Mouse (Mus musculus) heart, embryonic 16.5 days (tissue): ENCODE measurements around the gene Mmp21. TPM values are rescaled to one million over a fixed set of nuclear protein-coding genes. Genes with fewer than 3 reads are reported as not detected.
A peak's percentile ranks its signal among the peaks of the same experiment; 100 is the strongest.

Source experiments
- ATAC-seq: fragments of 200-750 bp; cut with Nextera tagmentation; replicated peaks from 2 replicates; pipeline ENCODE4 v1.8.0; 2017; ENCODE audit warnings: moderate number of reproducible peaks; ENCODE audit not compliant: insufficient read depth, low FRiP score; ENCODE audit errors: extremely low read depth
- H3K27ac ChIP-seq: fragments of 300-500 bp; sonication (generic); 2 replicates; pipeline ENCODE4 v1.5.1; 2014; ENCODE audit warnings: mild to moderate bottlenecking, low read length, control low read depth, moderate library complexity
- H3K27me3 ChIP-seq: fragments of 300-500 bp; sonication (generic); 2 replicates; pipeline ENCODE4 v1.6.1; 2014; ENCODE audit warnings: low read length, mixed read lengths; ENCODE audit not compliant: control insufficient read depth, insufficient read depth
- H3K36me3 ChIP-seq: fragments of 300-500 bp; sonication (generic); 2 replicates; pipeline ENCODE4 v1.6.1; 2014; ENCODE audit not compliant: control insufficient read depth, insufficient read depth
- H3K4me1 ChIP-seq: fragments of 300-500 bp; sonication (generic); 2 replicates; pipeline ENCODE4 v1.6.1; 2014; ENCODE audit warnings: low read length, mixed read lengths; ENCODE audit not compliant: control insufficient read depth, insufficient read depth
- H3K4me2 ChIP-seq: fragments of 300-500 bp; sonication (generic); 2 replicates; pipeline ENCODE4 v1.6.1; 2014; ENCODE audit warnings: low read depth, mild to moderate bottlenecking, control low read depth, low read length
- H3K4me3 ChIP-seq: fragments of 300-500 bp; sonication (generic); 2 replicates; pipeline ENCODE4 v1.5.1; 2014; ENCODE audit warnings: mild to moderate bottlenecking, control low read depth, low read length
- H3K9ac ChIP-seq: fragments of 300-500 bp; sonication (generic); 2 replicates; pipeline ENCODE4 v1.6.1; 2014; ENCODE audit warnings: low read length, control low read depth
- H3K9me3 ChIP-seq: fragments of 300-500 bp; sonication (generic); replicated peaks from 2 replicates; pipeline ENCODE4 v1.6.1; 2016; ENCODE audit warnings: low read length; ENCODE audit not compliant: control insufficient read depth
- WGBS: fragments of 180-500 bp; shearing (Covaris S2); extraction: QIAGEN DNeasy Blood & Tissue Kit; methylation state at CpG from one replicate; pipeline ENCODE4 v1.1.7; 2014; 5-methylcytosine and 5-hydroxymethylcytosine counted together
- polyA plus RNA-seq: library from polyadenylated mRNA; unstranded; fragments of >200 nt; fragmentation: Nextera tagmentation; extraction: Ambion mirVana; gene quantifications from 2 replicates; pipeline ENCODE4 v1.2.1, GENCODE M21; 2015

Mmp21 gene
- not detected in 2 replicates for polyA plus RNA-seq

- no peak within 1 kb of the TSS for H3K9ac ChIP-seq
- H3K27me3 ChIP-seq = no peaks in the 10 kb centered on the region
- no peak within 1 kb of the TSS for H3K27ac ChIP-seq
- H3K36me3 ChIP-seq = no peaks in the 10 kb centered on the region
- H3K4me1 ChIP-seq = peaks cover 4% of the 10 kb centered on the region; the same call in 1 of the 2 replicates
- no peak within 1 kb of the TSS for H3K4me3 ChIP-seq
- H3K4me2 ChIP-seq = no peak within 1 kb of the TSS
- no peaks in the 10 kb centered on the region for H3K9me3 ChIP-seq
- 73% methylated on average over 3 of the region's 3 CpGs for WGBS
- ATAC-seq = no peak
Observed at GRCm38 (mm10) chr7:133679961-133680360, at the start of gene Mmp21. TSS of gene Mmp21 (minus strand) at chr7:133680061.

GRCm38 (mm10) chr7:133729351-133729750 lies 49.5 kb upstream of the Mmp21 start:
- 74% methylated on average over 5 of the region's 5 CpGs for WGBS
- Histone ChIP-seq H3K4me1 (peaks cover 29% of the 10 kb centered on the region), H3K9me3 (no peaks in the 10 kb centered on the region), H3K9ac (0 out of 2 replicates have a peak overlapping the region, but pooled peaks have one; percentile 23), H3K27ac (no peak overlapping the region), H3K4me3 (no peak overlapping the region), H3K36me3 (peaks cover 11% of the 10 kb centered on the region), H3K4me2 (no peak overlapping the region), H3K27me3 (no peaks in the 10 kb centered on the region)
- no peak for ATAC-seq

- no peaks in the 10 kb centered on the region for H3K27me3 ChIP-seq
- H3K4me1 ChIP-seq = peaks cover 23% of the 10 kb centered on the region
- no peak overlapping the region for H3K4me2 ChIP-seq
- 49% methylated on average over 6 of the region's 6 CpGs for WGBS
- no peak overlapping the region for H3K4me3 ChIP-seq
- peaks cover 26% of the 10 kb centered on the region for H3K36me3 ChIP-seq
- H3K9ac ChIP-seq = no peak overlapping the region
- H3K9me3 ChIP-seq = no peaks in the 10 kb centered on the region
- no peak for ATAC-seq
- no peak overlapping the region for H3K27ac ChIP-seq
Observed at GRCm38 (mm10) chr7:133727027-133727426, 47.2 kb upstream of the Mmp21 start.

- Histone ChIP-seq H3K9ac (no peak overlapping the region), H3K9me3 (no peaks in the 10 kb centered on the region), H3K27me3 (no peaks in the 10 kb centered on the region), H3K4me2 (no peak overlapping the region), H3K4me1 (peaks cover 9% of the 10 kb centered on the region), H3K4me3 (no peak overlapping the region), H3K36me3 (peaks cover 39% of the 10 kb centered on the region), H3K27ac (no peak overlapping the region)
- no peak for ATAC-seq
- WGBS = 74% methylated on average over 10 of the region's 10 CpGs
Observed at GRCm38 (mm10) chr7:133725571-133725970, 45.7 kb upstream of the Mmp21 start.

- 80% methylated on average over 10 of the region's 10 CpGs for WGBS
- Histone ChIP-seq H3K27ac (no peak overlapping the region), H3K9me3 (no peaks in the 10 kb centered on the region), H3K4me2 (no peak overlapping the region), H3K27me3 (no peaks in the 10 kb centered on the region), H3K36me3 (peaks cover 46% of the 10 kb centered on the region), H3K4me1 (peaks cover 4% of the 10 kb centered on the region; the same call in 1 of the 2 replicates), H3K9ac (no peak overlapping the region), H3K4me3 (no peak overlapping the region)
- no peak for ATAC-seq
Observed at GRCm38 (mm10) chr7:133724844-133725243, 45.0 kb upstream of the Mmp21 start.

- Histone ChIP-seq H3K4me1 (peaks cover 2% of the 10 kb centered on the region; the same call in 1 of the 2 replicates), H3K27ac (no peak overlapping the region), H3K36me3 (peaks cover 81% of the 10 kb centered on the region), H3K9me3 (no peaks in the 10 kb centered on the region), H3K27me3 (no peaks in the 10 kb centered on the region), H3K4me3 (no peak overlapping the region), H3K9ac (no peak overlapping the region), H3K4me2 (no peak overlapping the region)
- no peak for ATAC-seq
- WGBS = 73% methylated on average over 11 of the region's 11 CpGs
Observed at GRCm38 (mm10) chr7:133720616-133721015, 40.8 kb upstream of the Mmp21 start.

- no peaks in the 10 kb centered on the region for H3K9me3 ChIP-seq
- no peaks in the 10 kb centered on the region for H3K27me3 ChIP-seq
- no peak overlapping the region for H3K4me3 ChIP-seq
- no peak overlapping the region for H3K27ac ChIP-seq
- no peak overlapping the region for H3K9ac ChIP-seq
- H3K36me3 ChIP-seq = peaks cover 84% of the 10 kb centered on the region
- no peak overlapping the region for H3K4me2 ChIP-seq
- 91% methylated on average over 1 of the region's 1 CpGs for WGBS
- ATAC-seq = no peak
- peaks cover 2% of the 10 kb centered on the region; the same call in 1 of the 2 replicates for H3K4me1 ChIP-seq
Observed at GRCm38 (mm10) chr7:133718580-133718979, 38.7 kb upstream of the Mmp21 start.

- Histone ChIP-seq H3K27me3 (no peaks in the 10 kb centered on the region), H3K36me3 (peaks cover 59% of the 10 kb centered on the region), H3K9ac (no peak overlapping the region), H3K4me2 (no peak overlapping the region), H3K27ac (no peak overlapping the region), H3K4me3 (no peak overlapping the region), H3K9me3 (no peaks in the 10 kb centered on the region), H3K4me1 (peaks cover 2% of the 10 kb centered on the region; the same call in 1 of the 2 replicates)
- ATAC-seq = no peak
- WGBS = 84% methylated on average over 4 of the region's 4 CpGs
Observed at GRCm38 (mm10) chr7:133715387-133715786, 35.5 kb upstream of the Mmp21 start.

- 90% methylated on average over 2 of the region's 2 CpGs for WGBS
- no peak overlapping the region for H3K9ac ChIP-seq
- H3K9me3 ChIP-seq = no peaks in the 10 kb centered on the region; the same call in 1 of the 2 replicates
- no peaks in the 10 kb centered on the region for H3K36me3 ChIP-seq
- H3K4me2 ChIP-seq = no peak overlapping the region
- H3K4me3 ChIP-seq = no peak overlapping the region
- H3K27me3 ChIP-seq = no peaks in the 10 kb centered on the region
- H3K27ac ChIP-seq = no peak overlapping the region
- no peak for ATAC-seq
- H3K4me1 ChIP-seq = peaks cover 9% of the 10 kb centered on the region
Observed at GRCm38 (mm10) chr7:133707301-133707700, 27.4 kb upstream of the Mmp21 start.
